Mouse (Mus musculus) CD4-positive, CD25-positive, alpha-beta regulatory T cell, adult 4 months (primary cell): ENCODE measurements at regions not wholly inside any gene's neighbourhood (a gene's known extent, or its start where the extent isn't known, plus 50 kb on each side); places are given as distances from the start of the nearest gene placed in this dataset.
A peak's percentile ranks its signal among the peaks of the same experiment; 100 is the strongest.

Source experiments
- ATAC-seq: one replicate; pipeline ENCODE4 v1.8.0; 2017

DNA sequence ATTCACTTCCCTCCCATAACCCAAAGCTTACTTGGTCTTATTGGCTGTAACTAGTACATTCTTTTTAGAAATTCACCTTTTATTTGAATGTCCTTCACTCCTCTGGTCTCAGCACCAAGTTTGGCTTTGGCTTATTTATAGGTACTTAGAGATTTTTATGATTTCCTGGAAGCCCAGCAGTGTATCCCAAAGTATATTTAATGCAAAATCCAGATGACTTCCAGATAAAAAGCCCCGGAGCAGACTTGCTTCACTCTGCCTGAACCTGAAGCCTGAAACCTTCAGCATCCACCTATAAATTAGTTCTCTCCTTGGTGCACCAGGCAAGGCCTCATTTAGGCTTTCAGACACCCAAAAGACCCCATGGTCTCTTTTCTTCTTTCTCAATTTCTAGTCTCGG is 250.8 kb downstream of the Tle4 start:
- ATAC-seq: no peak

DNA sequence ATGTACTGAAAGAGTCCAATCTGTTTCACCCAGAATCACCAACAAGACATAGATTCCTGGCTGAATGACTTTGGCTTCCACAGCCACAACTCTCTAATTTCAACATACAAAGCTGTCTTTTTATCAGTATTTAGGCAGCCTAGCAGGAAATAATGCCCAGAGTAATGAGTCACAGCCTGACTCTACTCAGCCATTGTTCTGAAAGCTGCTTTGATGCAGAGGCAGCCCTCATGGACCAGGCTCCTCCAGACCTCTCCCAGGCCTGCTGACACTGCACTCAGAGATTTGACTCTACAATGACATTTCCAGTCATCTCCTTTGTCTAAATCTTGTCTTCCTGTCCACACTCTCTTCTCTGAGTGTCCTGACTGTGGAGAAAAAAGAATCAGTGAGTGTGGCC is 250.4 kb downstream of the Tle4 start:
- ATAC-seq: no peak

DNA sequence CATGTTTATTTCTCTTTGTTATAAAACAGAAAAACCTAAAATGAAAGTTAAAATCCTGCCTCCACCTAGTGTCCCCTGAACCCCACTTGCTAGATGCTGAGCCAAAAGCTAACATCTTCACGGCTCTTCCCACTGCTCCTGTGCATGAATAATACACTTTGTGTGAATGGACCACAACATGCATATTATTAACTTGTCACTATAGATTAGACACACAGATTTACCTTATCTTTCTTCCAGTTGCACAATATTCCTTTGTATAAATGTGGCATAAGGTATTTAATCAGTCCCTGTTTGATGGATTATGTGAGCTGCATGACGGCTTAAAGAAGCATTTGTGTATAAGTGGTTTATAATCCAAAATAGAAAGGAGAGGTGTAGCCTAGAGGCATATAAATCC is 248.1 kb downstream of the Tle4 start:
- no peak for ATAC-seq

DNA sequence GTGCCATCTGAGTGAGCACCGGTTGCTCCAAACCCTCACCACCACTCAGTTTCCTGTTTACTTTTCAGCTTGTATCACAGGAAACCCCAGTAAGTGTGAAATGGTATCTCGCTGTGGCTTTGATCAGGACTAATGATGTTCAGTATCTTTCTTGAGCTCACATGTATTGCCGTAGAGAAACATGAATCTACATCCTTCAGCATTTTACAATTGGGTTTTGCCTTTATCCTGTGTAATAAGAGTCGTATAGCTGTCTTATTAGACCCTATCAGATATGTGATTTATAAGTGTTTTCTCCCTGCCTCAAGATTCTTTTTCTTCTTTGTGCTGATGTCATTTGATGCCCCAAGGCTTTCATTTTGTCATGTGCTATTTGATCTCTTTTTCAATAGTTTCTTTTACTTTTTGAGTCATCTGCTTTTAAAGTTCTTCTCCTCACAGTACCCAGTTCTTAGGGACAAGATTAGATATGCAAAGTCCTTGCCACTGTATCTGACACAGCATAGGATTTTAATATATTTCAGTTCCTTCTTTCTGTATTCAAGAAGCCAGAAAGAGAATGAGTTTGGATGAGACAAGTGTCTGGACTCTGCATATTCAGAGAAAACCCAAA is 246.0 kb downstream of the Tle4 start:
- ATAC-seq: peak; percentile 90

DNA sequence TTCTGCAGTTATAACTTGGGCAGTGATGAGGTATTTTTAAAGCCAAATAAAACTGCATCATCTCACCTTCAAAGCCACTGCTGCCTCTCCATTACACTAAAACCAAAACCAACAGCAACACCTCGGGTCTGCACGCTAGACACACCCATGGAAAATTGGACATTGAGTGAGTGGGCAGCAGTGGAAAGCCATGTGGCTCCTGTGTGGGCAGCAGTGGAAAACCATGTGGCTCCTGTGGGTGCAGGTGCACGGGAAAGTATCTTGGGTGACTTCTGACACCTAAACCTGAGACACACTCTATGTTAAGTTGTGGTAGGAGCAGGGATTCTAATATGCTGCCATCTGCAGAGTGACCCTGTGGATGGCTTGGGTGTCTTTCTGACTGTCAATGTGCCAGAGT is 245.3 kb downstream of the Tle4 start:
- peak; percentile 23 for ATAC-seq

DNA sequence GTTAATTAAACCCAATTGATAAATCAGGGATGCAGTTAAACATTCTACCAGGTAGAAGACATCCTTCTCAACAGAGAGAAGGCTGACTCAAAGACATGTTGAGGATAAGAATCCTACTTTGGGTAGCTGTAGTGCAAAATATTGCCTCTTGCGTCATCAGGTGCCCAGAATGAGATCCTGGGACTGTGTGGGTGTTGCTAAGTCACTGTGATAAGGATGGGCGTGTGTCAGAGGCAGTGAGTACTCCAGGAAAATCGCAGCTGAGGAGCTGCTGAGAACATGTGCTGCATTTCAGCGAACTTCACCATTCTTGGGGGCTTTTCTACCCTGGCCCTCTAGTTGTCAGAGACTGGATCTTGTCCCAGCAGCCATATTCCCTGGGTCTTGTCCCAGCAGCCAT is 244.7 kb downstream of the Tle4 start:
- no peak for ATAC-seq

DNA sequence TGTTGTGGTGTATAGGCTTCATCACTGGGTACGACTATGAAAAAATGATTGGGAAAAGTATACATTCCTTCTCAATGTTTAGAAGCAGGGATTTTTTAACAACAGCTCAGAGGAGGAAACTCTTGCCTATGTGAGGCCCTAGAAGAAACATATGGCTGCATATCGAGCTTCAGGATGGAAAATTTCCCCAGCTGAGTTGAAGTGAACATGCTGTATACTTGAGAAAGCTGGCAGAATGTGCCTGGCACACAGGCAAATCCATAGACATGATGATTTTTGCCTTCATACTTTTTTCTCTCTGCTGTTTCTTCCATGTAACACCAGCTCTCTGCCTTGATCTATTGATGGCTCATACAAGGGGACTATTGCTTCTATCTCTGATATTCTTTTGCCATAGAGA is 242.7 kb downstream of the Tle4 start:
- no peak for ATAC-seq

DNA sequence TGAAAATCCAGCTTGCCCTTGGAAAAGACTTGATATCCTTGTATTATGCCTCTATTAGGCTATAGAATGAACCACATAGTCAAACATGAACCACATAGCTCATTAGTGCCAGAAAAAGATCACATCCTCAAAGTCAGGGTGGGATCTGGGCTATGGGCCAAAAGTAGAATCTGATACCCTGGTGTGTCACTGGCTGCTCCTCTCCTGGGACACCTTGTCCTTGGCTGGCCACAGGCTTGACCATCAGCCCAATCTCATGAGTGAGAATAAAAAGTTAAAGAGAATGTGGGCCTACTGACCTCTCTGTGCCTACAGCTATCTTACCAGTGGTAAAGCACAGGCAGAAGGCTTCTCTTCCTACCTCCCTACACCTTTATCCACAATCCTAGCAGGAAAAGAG is 241.9 kb downstream of the Tle4 start:
- ATAC-seq: no peak

DNA sequence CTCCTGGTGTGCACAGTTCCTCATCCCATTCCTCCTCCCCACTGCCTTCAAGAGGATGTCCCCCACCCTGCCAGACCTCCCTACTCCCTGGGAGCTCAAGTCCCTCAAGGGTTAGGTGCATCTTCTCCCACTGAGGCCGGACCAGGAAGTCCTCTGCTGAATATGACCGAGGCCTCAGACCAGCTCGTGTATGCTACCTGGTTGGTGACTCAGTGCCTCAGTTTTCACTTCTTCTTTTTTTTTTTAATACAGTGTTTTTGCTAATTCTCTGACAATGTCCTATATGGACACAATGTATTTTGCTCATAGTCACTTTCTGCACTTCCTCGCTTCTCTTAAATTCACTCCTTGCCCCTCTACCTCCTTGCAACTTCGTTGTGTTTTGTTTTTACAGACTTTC is 237.2 kb downstream of the Tle4 start:
- no peak for ATAC-seq

DNA sequence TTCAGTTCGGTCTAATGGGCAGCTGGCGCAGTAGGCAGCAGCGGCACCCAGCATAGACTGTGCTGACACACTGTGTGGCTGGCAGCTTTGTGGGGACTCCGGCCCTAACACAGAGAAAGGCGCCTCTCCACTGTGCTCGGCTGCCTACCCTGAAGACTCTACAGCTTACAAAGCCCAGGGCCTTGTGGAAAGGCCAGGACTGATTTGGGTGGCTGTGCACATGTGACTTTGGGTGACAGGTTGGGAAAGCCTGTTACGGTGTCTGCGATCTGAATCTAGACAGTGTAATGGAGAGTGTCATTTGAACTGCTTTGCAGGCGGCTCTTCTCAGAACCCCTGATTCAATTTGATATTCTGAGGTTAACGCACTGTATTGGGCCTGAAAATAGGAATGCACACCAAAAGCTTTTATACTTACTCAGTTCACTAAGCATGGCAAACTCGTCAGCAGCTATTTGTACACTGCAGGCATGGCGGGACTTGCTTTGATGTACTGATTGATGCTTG is 228.7 kb downstream of the Tle4 start:
- ATAC-seq: no peak

DNA sequence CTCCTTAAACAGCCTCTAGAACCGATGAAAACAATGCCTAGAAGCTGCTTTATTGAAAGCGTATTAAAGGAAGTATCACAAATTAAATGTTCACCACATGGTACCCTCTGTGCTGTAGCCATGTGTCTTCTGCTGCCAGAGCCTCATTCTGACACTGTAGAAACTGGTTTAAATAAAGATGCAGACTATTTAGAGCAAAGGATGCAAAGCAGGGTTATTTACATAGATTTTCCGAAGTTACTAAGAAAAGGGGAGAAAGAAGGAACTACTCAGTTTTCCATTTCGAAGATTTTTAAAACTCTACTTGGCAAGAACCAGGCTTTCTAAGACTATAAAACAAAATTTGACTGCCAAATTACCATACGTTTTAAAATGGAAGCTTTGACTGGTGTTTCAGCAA is 226.5 kb downstream of the Tle4 start:
- ATAC-seq: no peak

DNA sequence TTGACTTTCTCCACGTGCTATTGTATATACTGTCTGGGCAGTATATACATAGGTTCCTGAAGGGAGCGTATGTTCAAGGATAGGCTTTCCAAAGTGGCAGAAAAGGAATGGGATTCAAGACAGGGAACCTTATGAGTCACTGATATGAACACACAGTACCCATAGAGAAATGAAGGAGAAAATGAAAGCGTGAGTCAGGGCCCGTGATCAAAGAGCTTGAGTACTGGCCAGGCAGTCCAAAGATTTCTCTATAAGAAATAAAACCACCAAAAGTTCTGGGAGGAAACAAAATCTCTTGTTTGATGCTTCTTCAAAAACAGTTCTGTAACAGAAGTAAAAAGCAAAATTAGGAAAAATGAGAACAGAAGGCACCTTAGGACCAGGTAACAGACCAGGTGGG is 223.9 kb downstream of the Tle4 start:
- no peak for ATAC-seq

DNA sequence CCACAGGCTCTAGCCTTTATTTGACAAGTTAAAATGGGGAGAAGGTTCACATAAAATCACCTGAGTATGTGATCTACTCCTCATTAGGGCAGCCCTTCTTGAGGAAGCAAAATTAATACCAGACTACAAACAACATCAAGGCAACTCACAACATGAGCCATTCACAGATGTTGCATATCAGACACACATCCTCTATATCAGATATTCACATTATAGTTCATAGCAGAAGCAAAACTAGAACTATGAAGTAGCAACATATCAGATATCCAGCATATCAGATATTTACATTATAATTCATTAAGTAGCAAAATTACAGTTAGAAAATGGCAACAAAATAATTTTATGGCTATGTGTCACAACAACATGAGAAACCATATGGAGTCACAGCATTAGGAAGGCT is 217.0 kb downstream of the Tle4 start:
- no peak for ATAC-seq

DNA sequence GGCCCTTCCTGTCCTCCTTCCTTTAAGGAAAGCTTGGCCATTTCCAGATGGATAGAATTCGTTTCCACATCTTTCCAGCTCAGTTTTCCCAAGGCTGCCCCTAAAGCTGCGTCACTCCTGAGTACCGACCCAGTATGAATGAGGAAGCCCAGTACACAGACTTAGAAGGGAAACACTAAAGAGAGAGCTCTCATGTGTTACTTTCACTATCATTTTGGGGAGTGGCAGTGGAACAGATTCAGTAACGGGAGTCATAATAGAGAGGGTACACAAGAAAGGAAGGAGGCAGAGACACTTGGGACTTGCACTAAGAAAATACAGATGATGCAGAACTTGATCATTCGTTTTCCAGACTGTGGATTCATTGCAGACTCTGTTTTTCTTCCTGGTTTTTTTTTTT is 210.1 kb downstream of the Tle4 start:
- peak; percentile 89 for ATAC-seq

DNA sequence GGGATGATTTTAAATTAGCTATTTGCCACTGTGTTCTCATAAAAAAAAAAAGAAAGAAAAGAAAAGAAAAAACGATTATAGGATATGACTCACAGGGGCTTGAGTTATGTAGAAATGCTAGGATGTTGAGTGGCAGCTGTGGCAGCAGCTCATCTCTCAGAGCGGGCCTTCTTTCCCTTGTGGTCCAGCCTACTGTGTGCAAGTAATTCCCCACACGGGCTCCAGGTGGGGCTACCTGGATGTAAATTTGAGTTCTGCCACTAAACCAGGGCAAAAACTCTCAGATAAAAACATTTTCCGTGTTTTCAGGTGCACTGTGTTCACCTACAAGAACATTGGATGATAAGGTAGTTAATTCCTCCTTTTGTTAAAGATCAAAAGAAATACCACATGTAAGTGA is 209.3 kb downstream of the Tle4 start:
- peak; percentile 85 for ATAC-seq

DNA sequence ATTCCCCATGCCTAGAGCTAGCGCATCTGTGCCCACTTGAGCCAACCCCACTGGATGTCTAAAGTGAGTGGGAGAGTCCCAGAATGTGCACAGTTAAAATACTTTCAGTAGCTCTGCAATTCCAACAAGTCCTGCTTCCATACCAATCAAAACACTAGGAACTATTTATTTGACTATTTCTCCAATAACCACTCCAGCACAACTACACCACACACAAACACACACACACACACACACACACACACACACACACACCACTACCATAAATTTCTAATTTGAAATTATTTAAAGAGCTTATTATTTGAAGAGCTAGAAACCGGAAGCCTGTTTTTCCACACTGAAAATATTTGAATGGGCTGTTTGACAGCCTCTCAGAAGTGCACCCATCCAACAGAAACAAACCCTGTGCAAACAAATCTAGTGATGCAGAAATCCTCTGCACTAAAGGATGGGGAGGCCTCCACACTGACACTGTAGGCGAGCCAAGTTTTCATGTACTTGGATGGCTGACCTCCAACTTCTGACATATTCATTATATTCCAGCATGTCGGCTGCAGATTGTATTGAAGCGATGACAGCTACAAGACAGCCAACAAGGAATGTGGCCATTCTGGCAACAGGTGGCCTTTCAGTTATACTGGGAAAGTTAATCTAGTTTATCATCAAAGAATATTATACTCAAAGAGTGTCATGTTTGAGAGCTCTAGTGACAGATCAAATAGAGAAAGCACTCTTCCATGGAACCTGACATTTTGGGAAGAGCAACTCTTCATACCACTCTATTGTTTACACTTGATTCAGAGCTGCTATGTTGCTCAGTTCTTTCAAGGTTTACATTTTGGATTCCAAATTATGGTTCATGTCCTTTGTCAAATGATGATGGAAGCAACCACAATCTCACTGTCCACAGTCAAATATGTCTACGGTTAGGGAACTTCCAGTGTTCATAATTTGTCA is 207.7 kb downstream of the Tle4 start:
- ATAC-seq: no peak

DNA sequence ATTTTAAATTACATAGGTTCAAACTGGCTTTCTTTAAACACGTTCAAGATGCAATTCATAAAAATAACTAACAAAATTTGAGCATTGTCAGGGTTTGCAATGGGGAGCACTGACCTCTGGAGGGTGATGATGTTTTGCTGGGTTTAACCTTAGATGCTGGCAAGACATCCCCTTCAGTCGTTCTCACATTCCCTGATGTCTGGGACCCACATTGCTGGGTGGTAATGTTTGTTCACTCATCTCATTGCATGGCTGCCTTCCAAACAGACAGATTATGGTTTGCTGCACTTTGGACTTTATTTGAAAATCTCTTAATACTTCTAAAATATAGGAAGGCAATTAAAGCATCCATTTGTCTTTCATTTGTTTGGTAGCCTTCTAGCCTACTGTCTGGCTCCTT is 206.9 kb downstream of the Tle4 start:
- no peak for ATAC-seq
